Mouse (Mus musculus) neural tube, embryonic 14.5 days (tissue): Measurements from ENCODE around the gene Slc16a10. TPM values are rescaled to one million over a fixed set of nuclear protein-coding genes. Genes with fewer than 3 reads are reported as not detected.
A peak's percentile ranks its signal among the peaks of the same experiment; 100 is the strongest.

ENCODE experiments used
- ATAC-seq: fragments of 200-750 bp; cut with Nextera tagmentation; 2 replicates; pipeline ENCODE4 v1.8.0; 2017; ENCODE audit warnings: low read depth, mild to moderate bottlenecking, moderate TSS enrichment, moderate library complexity
- H3K27ac ChIP-seq: fragments of 300-500 bp; sonication (generic); 2 replicates; pipeline ENCODE4 v1.5.1; 2014; ENCODE audit warnings: low read depth, mild to moderate bottlenecking, control low read depth, low read length, moderate library complexity, mixed read lengths
- H3K27me3 ChIP-seq: fragments of 300-500 bp; sonication (generic); 2 replicates; pipeline ENCODE4 v1.6.1; 2014; ENCODE audit warnings: low read length; ENCODE audit not compliant: control insufficient read depth, insufficient read depth
- H3K36me3 ChIP-seq: fragments of 300-500 bp; sonication (generic); 2 replicates; pipeline ENCODE4 v1.6.1; 2014; ENCODE audit warnings: low read length, mixed read lengths; ENCODE audit not compliant: control insufficient read depth, insufficient read depth
- H3K4me1 ChIP-seq: fragments of 300-500 bp; sonication (generic); 2 replicates; pipeline ENCODE4 v1.6.1; 2014; ENCODE audit warnings: low read length; ENCODE audit not compliant: control insufficient read depth, insufficient read depth
- H3K4me2 ChIP-seq: fragments of 300-500 bp; sonication (generic); 2 replicates; pipeline ENCODE4 v1.6.1; 2014; ENCODE audit warnings: mild to moderate bottlenecking, low read depth, low read length, control low read depth
- H3K4me3 ChIP-seq: fragments of 300-500 bp; sonication (generic); 2 replicates; pipeline ENCODE4 v1.5.1; 2014; ENCODE audit warnings: low read depth, low read length, control low read depth, mixed read lengths
- H3K9ac ChIP-seq: fragments of 300-500 bp; sonication (generic); replicated peaks from 2 replicates; pipeline ENCODE4 v1.6.1; 2014; ENCODE audit warnings: low read depth, mild to moderate bottlenecking, control low read depth, low read length, mixed read lengths
- H3K9me3 ChIP-seq: fragments of 300-500 bp; sonication (generic); 2 replicates; pipeline ENCODE4 v1.6.1; 2016; ENCODE audit warnings: low read length; ENCODE audit not compliant: control insufficient read depth
- WGBS: fragments of 180-500 bp; shearing (Covaris S2); extraction: QIAGEN DNeasy Blood & Tissue Kit; methylation state at CpG from one replicate; pipeline ENCODE4 v1.1.7; 2014; 5-methylcytosine and 5-hydroxymethylcytosine counted together
- polyA plus RNA-seq: library from polyadenylated mRNA; unstranded; fragments of >200 nt; fragmentation: Nextera tagmentation; extraction: Ambion mirVana; gene quantifications from 2 replicates; pipeline ENCODE4 v1.2.1, GENCODE M21; 2014

Gene Slc16a10
- polyA plus RNA-seq, 1 experiment from 2014 or later, result 1.9 TPM

DNA sequence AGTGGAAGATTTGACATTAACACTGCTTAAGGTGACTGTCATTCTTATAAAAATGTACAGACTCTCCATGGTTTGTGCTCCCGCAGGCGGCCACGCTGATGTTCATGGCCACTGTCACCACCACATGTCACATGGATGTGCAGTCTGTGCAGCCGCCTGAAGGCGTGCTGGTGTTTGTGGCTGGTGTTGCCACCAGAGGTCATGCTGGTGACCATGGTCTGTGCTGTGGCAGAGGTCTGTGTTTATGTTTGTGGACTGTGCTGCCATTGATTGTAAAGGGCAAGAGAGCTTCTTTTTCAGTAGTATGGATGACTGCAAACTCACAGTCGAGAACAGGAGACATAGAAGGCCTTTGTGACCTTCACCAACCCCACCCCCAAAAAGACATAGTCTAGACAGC is 30.1 kb upstream of the Slc16a10 start:
- 90% methylated on average over 6 of the region's 6 CpGs for WGBS
- no peak overlapping the region for H3K4me2 ChIP-seq
- H3K4me3 ChIP-seq, result no peak overlapping the region
- no peaks in the 10 kb centered on the region for H3K9me3 ChIP-seq
- H3K27me3 ChIP-seq, result no peaks in the 10 kb centered on the region
- no peak overlapping the region for H3K9ac ChIP-seq
- no peaks in the 10 kb centered on the region for H3K4me1 ChIP-seq
- H3K36me3 ChIP-seq, result no peaks in the 10 kb centered on the region
- H3K27ac ChIP-seq, result no peak overlapping the region
- ATAC-seq, result no peak; the same call in 1 of the 2 replicates

DNA sequence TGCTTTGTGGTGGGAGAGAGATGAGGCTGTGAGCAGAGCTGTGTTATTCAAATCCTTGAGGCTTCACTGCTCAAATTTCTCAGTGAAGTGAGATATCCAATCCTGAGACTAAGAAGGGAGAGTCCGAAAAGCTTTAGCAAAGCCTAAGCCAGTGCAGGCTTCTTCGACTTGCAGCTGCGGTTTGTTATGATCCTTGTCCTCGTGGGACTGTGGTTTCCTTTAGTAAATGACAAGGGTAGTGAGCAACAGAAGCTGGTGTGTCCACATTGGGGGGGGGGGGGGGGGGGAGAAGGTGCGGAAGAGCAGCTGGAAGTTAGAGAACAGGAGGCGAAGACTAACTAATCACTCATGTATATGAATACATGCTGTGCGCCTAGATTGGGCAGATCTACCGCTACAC is 29.2 kb upstream of the Slc16a10 start:
- Histone ChIP-seq H3K27ac (no peak overlapping the region), H3K4me3 (no peak overlapping the region), H3K9me3 (no peaks in the 10 kb centered on the region), H3K4me1 (no peaks in the 10 kb centered on the region), H3K4me2 (no peak overlapping the region), H3K9ac (no peak overlapping the region), H3K27me3 (no peaks in the 10 kb centered on the region), H3K36me3 (no peaks in the 10 kb centered on the region)
- no peak for ATAC-seq
- 81% methylated on average over 8 of the region's 8 CpGs for WGBS

DNA sequence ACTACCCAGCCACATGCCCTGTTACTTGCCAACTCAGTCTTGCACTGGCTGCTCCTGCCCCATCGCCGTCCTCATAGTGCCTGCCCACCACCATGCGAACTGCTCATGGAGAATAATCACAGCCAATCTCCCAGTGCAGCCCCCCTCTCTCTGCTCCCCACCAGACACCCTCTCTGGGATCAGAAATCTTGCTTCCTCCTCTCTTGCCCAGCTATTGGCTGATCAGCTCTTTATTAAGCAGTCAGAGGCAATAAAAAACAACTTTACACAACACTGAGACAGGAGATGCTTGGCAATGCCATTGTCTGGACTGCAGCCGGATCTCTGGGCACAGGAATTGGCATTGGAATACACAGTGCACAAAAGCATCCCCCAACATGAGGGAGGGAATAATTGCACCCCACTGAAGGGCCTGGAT is 28.1 kb upstream of the Slc16a10 start:
- Histone ChIP-seq H3K4me2 (no peak overlapping the region), H3K9me3 (no peaks in the 10 kb centered on the region), H3K27ac (no peak overlapping the region), H3K4me3 (no peak overlapping the region), H3K4me1 (no peaks in the 10 kb centered on the region), H3K9ac (no peak overlapping the region), H3K27me3 (no peaks in the 10 kb centered on the region), H3K36me3 (no peaks in the 10 kb centered on the region)
- ATAC-seq, result peak; percentile 79; the same call in 1 of the 2 replicates
- 57% methylated on average over 4 of the region's 4 CpGs for WGBS

DNA sequence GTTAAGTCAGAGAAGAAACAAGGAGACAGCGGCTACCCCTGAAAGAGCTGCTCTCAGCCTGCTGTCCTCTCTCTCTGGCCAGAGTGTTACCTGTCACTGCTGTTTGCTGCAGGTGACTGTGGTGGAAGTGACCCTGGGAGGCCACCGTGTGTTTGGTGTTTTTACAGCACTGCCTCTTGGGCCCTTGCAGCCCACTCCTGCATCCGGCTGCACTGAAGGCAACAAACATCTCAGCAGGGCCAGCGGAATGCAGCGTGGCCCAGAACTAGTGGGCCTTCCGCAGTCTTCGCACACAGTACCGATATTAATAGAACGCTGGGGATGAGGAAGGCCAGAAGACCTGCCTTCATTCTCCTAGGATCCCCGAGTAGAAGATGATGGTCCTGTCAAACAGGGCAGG is 27.5 kb upstream of the Slc16a10 start:
- no peak overlapping the region for H3K4me3 ChIP-seq
- no peak overlapping the region for H3K9ac ChIP-seq
- no peaks in the 10 kb centered on the region for H3K27me3 ChIP-seq
- no peak overlapping the region for H3K4me2 ChIP-seq
- H3K27ac ChIP-seq, result no peak overlapping the region
- no peaks in the 10 kb centered on the region for H3K36me3 ChIP-seq
- 89% methylated on average over 10 of the region's 10 CpGs for WGBS
- no peak for ATAC-seq
- H3K4me1 ChIP-seq, result no peaks in the 10 kb centered on the region
- H3K9me3 ChIP-seq, result no peaks in the 10 kb centered on the region

DNA sequence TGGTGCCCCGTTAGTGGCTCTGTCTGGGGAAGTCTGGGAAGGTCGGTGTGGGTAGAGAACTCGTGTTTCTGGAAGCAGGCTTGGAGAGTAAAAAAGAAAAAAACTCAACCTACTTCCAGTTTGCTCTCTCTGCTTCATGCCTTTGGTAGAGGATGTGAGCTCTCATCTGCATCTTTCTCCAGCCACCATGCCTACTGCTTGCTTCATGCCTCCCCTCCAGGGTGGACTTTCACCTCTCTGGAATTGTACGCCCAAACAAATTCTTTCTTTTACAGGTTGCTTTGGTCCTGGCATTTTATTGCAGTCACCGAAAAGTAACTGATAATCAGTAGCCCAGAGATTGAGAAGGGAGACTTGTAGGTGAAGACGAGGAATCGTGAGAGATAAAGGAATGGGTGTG is 27.0 kb upstream of the Slc16a10 start:
- no peak overlapping the region for H3K9ac ChIP-seq
- no peak for ATAC-seq
- no peaks in the 10 kb centered on the region for H3K36me3 ChIP-seq
- no peaks in the 10 kb centered on the region for H3K4me1 ChIP-seq
- 90% methylated on average over 7 of the region's 7 CpGs for WGBS
- H3K4me2 ChIP-seq, result no peak overlapping the region
- H3K4me3 ChIP-seq, result no peak overlapping the region
- no peaks in the 10 kb centered on the region for H3K27me3 ChIP-seq
- no peak overlapping the region for H3K27ac ChIP-seq
- H3K9me3 ChIP-seq, result no peaks in the 10 kb centered on the region

DNA sequence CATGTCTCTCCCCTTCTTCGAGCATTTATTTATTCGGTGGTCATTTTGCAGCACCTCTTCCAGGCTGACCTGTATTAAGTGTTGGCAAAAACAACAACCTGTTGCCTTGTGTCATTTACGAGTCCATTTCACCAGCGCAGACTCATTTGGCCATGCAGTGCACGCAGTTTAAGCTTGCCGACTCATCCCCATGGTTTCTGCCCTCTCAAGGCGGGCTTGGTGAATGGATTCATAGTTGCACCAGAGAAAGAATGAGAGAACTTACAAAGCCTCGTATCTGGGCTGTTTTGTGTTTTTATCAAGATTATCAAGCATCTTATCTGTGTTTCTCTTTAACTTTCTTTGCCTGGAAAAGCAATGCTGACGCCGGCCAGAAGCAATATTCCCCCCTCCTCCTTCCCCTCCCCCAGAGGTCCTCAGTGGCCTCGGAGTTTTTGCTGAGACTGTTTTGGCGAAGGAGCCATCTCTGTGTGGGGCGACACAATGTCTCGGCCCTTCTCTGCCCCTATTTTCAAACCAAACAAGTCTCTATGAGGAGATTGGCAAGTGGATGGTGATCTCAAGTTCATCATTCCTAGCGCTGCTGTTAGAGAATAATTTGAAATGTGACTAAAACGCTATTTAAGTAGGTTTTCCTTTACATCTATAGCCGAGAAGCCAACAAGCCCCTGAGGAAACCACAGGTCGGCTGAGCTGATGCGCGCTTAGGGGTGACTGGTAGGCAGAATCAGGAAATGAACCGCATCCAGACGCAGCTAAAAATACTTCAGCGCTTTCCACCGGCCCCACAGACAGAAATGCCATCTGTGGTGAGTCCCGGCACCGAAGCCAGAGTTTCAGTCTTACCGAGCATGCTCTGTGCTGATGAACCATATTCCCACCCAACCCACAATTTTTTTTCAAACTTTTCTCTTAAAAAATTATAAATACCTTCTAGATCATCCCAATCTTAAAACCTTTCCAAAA is 22.6 kb upstream of the Slc16a10 start:
- ATAC-seq, result no peak
- H3K27me3 ChIP-seq, result no peaks in the 10 kb centered on the region
- H3K9ac ChIP-seq, result no peak overlapping the region
- no peaks in the 10 kb centered on the region for H3K4me1 ChIP-seq
- no peak overlapping the region for H3K27ac ChIP-seq
- no peaks in the 10 kb centered on the region for H3K9me3 ChIP-seq
- no peak overlapping the region for H3K4me2 ChIP-seq
- H3K36me3 ChIP-seq, result no peaks in the 10 kb centered on the region
- no peak overlapping the region for H3K4me3 ChIP-seq
- WGBS, result 88% methylated on average over 27 of the region's 27 CpGs

DNA sequence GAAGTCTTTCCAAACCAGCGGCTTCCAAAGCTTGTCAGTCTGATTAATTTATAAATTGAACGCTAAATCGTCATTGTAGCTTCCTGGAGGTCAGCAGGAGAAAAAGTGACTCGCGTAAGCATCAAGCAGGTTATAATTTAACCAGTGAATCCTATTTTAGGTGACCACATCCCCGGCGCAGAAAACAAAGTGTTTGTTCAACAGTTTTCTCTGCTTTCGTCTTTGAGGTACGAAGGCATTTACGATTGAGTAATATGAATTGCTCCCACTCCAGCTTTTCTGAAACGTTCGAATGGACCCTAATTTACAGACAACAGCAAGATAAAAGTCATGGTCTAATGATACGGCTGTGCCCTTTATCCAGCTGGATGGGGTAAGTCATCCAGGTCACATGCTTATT is 21.9 kb upstream of the Slc16a10 start:
- Histone ChIP-seq H3K4me3 (no peak overlapping the region), H3K9ac (no peak overlapping the region), H3K36me3 (no peaks in the 10 kb centered on the region), H3K9me3 (no peaks in the 10 kb centered on the region), H3K4me1 (no peaks in the 10 kb centered on the region), H3K27me3 (no peaks in the 10 kb centered on the region), H3K27ac (no peak overlapping the region), H3K4me2 (no peak overlapping the region)
- WGBS, result 62% methylated on average over 13 of the region's 13 CpGs
- no peak for ATAC-seq

DNA sequence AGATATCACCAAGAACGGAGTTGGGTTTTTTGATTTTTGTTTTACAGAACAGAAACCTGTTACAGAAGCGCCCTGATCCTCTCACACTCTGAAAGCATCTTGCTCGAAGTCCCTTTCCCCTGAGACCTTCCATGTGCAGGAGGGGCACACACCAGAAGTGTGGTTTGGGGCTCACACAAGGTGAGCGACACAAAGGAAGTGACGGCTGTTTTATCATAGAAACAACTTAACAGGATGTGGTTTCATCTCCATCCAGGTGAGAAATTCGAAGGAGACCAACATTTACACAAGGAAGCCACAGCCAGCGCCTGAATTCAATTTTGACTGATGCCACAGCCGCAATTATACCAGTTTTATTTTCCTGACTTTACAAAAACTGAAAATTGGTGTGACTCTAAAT is 21.3 kb upstream of the Slc16a10 start:
- Histone ChIP-seq H3K9me3 (no peaks in the 10 kb centered on the region), H3K9ac (no peak overlapping the region), H3K4me3 (no peak overlapping the region), H3K27ac (no peak overlapping the region), H3K36me3 (no peaks in the 10 kb centered on the region), H3K4me1 (no peaks in the 10 kb centered on the region), H3K27me3 (no peaks in the 10 kb centered on the region), H3K4me2 (no peak overlapping the region)
- no peak for ATAC-seq
- 92% methylated on average over 8 of the region's 8 CpGs for WGBS

DNA sequence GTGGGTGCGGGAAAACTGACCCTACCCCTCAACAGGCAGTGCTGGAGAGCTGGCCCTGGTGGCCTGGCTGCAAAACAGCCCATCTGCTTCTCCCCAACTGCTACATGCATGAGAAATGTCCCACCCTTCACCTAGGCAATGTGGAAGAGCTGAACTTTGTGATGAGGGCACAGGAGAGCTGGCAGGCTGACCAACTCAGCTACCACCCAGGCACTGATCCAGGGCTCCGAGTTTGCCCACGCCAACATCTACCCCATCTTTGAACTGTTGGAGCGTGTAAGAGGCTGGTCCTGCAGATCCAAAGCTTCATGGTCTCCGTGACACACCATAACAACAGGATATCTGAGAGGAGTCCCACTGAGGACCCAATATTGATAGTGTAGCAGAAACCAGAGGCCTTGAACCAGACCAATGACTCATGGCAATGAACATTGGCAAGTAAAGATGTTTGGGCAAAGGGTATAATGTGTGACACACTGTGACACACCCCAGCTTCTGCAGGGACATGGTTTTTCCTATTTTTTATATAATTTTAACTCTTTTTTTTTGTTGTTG is 19.7 kb upstream of the Slc16a10 start:
- Histone ChIP-seq H3K9ac (no peak overlapping the region), H3K4me3 (no peak overlapping the region), H3K9me3 (no peaks in the 10 kb centered on the region), H3K27ac (no peak overlapping the region), H3K36me3 (no peaks in the 10 kb centered on the region), H3K27me3 (no peaks in the 10 kb centered on the region), H3K4me1 (no peaks in the 10 kb centered on the region), H3K4me2 (no peak overlapping the region)
- ATAC-seq, result no peak
- WGBS, result 90% methylated on average over 5 of the region's 5 CpGs
